Mouse (Mus musculus): ENCODE results near the gene Ciz1. TPM values are rescaled to one million over a fixed set of nuclear protein-coding genes. Genes with fewer than 3 reads are reported as not detected.

Ciz1 gene
- total RNA-seq, 2 experiments from 2014 or later = 46.6 to 69.0 TPM

Other genes starting within 250 kb of the Ciz1 start
- 37.5 and 37.8 TPM in 2 replicates for gene Prrc2b, start 201.2 kb upstream of the Ciz1 start, total RNA-seq (2015)
- gene Prrc2b, start 201.2 kb upstream of the Ciz1 start, total RNA-seq (2017) = 16.6 and 18.2 TPM in 2 replicates
- 18.5 and 18.8 TPM in 2 replicates for gene Pomt1, start 115.7 kb upstream of the Ciz1 start, total RNA-seq (2015)
- gene Pomt1, start 115.7 kb upstream of the Ciz1 start, total RNA-seq (2017) = 32.2 and 32.6 TPM in 2 replicates
- gene Uck1, start 92.2 kb upstream of the Ciz1 start, total RNA-seq (2015) = 30.3 and 37.0 TPM in 2 replicates
- gene Uck1, start 92.2 kb upstream of the Ciz1 start, total RNA-seq (2017) = 25.2 and 26.9 TPM in 2 replicates
- 14.2 and 17.3 TPM in 2 replicates for gene Golga2, start 64.9 kb upstream of the Ciz1 start, total RNA-seq (2015)
- 50.4 and 50.7 TPM in 2 replicates for gene Golga2, start 64.9 kb upstream of the Ciz1 start, total RNA-seq (2017)
- 198 and 268 TPM in 2 replicates for gene Swi5, start 64.3 kb upstream of the Ciz1 start, total RNA-seq (2015)
- 359 and 386 TPM in 2 replicates for gene Swi5, start 64.3 kb upstream of the Ciz1 start, total RNA-seq (2017)
- gene Dnm1, start 1.0 kb downstream of the Ciz1 start, total RNA-seq (2015) = not detected in 2 replicates
- gene Dnm1, start 1.0 kb downstream of the Ciz1 start, total RNA-seq (2017) = not detected in 2 replicates
- gene 1110008P14Rik, start 29.6 kb downstream of the Ciz1 start, total RNA-seq (2015) = 15.3 and 18.1 TPM in 2 replicates
- 8.0 and 15.4 TPM in 2 replicates for gene 1110008P14Rik, start 29.6 kb downstream of the Ciz1 start, total RNA-seq (2017)
- 437 and 498 TPM in 2 replicates for gene Lcn2, start 35.9 kb downstream of the Ciz1 start, total RNA-seq (2015)
- gene Lcn2, start 35.9 kb downstream of the Ciz1 start, total RNA-seq (2017) = 53.7 and 107 TPM in 2 replicates
- 6.3 and 12.1 TPM in 2 replicates for gene Ptges2, start 43.6 kb downstream of the Ciz1 start, total RNA-seq (2015)
- 9.5 and 10.6 TPM in 2 replicates for gene Ptges2, start 43.6 kb downstream of the Ciz1 start, total RNA-seq (2017)
- 1.5 and 1.9 TPM in 2 replicates for gene Naif1, start 98.1 kb downstream of the Ciz1 start, total RNA-seq (2015)
- 3.5 TPM in 2 replicates for gene Naif1, start 98.1 kb downstream of the Ciz1 start, total RNA-seq (2017)
- gene Slc25a25, start 99.1 kb downstream of the Ciz1 start, total RNA-seq (2015) = 5.2 and 6.4 TPM in 2 replicates
- 10.7 and 11.5 TPM in 2 replicates for gene Slc25a25, start 99.1 kb downstream of the Ciz1 start, total RNA-seq (2017)
- 1.9 and 2.9 TPM in 2 replicates for gene Fam102a, start 183.0 kb downstream of the Ciz1 start, total RNA-seq (2015)
- 1.9 and 2.2 TPM in 2 replicates for gene Fam102a, start 183.0 kb downstream of the Ciz1 start, total RNA-seq (2017)
- gene Dpm2, start 218.5 kb downstream of the Ciz1 start, total RNA-seq (2015) = 76.6 and 87.2 TPM in 2 replicates
- gene Dpm2, start 218.5 kb downstream of the Ciz1 start, total RNA-seq (2017) = 26.5 and 32.3 TPM in 2 replicates
- not detected in 2 replicates for gene Pip5kl1, start 222.5 kb downstream of the Ciz1 start, total RNA-seq (2015)
- not detected in 2 replicates for gene Pip5kl1, start 222.5 kb downstream of the Ciz1 start, total RNA-seq (2017)
- gene 9430097D07Rik, start 223.4 kb downstream of the Ciz1 start, total RNA-seq (2015) = not detected in 2 replicates
- not detected in 2 replicates for gene 9430097D07Rik, start 223.4 kb downstream of the Ciz1 start, total RNA-seq (2017)
- gene St6galnac4, start 234.8 kb downstream of the Ciz1 start, total RNA-seq (2015) = 26.2 and 33.1 TPM in 2 replicates
- 38.7 and 40.4 TPM in 2 replicates for gene St6galnac4, start 234.8 kb downstream of the Ciz1 start, total RNA-seq (2017)
- gene St6galnac6, start 247.4 kb downstream of the Ciz1 start, total RNA-seq (2015) = 7.9 and 9.4 TPM in 2 replicates
- gene St6galnac6, start 247.4 kb downstream of the Ciz1 start, total RNA-seq (2017) = 19.0 and 24.4 TPM in 2 replicates